Mouse (Mus musculus): ENCODE data around the gene Pdlim7. TPM values are rescaled to one million over a fixed set of nuclear protein-coding genes. Genes with fewer than 3 reads are reported as not detected.

Gene Pdlim7
- polyA plus RNA-seq, 1 experiment: 1.9 TPM

GRCm38 (mm10) chr13:55495702-55496101, 17.8 kb downstream of the Pdlim7 start:
- TF ChIP-seq TAL1 (IDR thresholded peaks at IDR 0.05; ENCODE audit: low read length): no peak
- no peak for TF ChIP-seq GATA1 (IDR thresholded peaks at IDR 0.05; ENCODE audit: low read length)
- no peaks in the 10 kb centered on the region; the same call in 1 of the 2 replicates for H3K4me1 ChIP-seq (ENCODE audit: control insufficient read depth)
- no peak overlapping the region for H3K4me3 ChIP-seq (replicated peaks)
- no peaks in the 10 kb centered on the region for H3K9me3 ChIP-seq (ENCODE audit: control insufficient read depth, low read length)
- peaks cover 44% of the 10 kb centered on the region for H3K27me3 ChIP-seq (ENCODE audit: control insufficient read depth)
- H3K36me3 ChIP-seq (ENCODE audit: control insufficient read depth): peaks cover 3% of the 10 kb centered on the region; the same call in 1 of the 2 replicates

- H3K36me3 ChIP-seq (ENCODE audit: control insufficient read depth): peaks cover 3% of the 10 kb centered on the region; the same call in 1 of the 2 replicates
- H3K27me3 ChIP-seq (ENCODE audit: control insufficient read depth): peaks cover 44% of the 10 kb centered on the region
- no peaks in the 10 kb centered on the region; the same call in 1 of the 2 replicates for H3K4me1 ChIP-seq (ENCODE audit: control insufficient read depth)
Observed at GRCm38 (mm10) chr13:55494883-55495621, 18.4 kb downstream of the Pdlim7 start.

GRCm38 (mm10) chr13:55494257-55494656, 19.2 kb downstream of the Pdlim7 start:
- Histone ChIP-seq H3K27me3 (ENCODE audit: control insufficient read depth) (peaks cover 51% of the 10 kb centered on the region), H3K4me1 (ENCODE audit: control insufficient read depth) (no peaks in the 10 kb centered on the region; the same call in 1 of the 2 replicates), H3K36me3 (ENCODE audit: control insufficient read depth) (peaks cover 3% of the 10 kb centered on the region; the same call in 1 of the 2 replicates), H3K4me3 (replicated peaks) (no peak overlapping the region), H3K9me3 (ENCODE audit: control insufficient read depth, low read length) (no peaks in the 10 kb centered on the region)
- no peak for TF ChIP-seq GATA1 (IDR thresholded peaks at IDR 0.05; ENCODE audit: low read length)
- TF ChIP-seq TAL1 (IDR thresholded peaks at IDR 0.05; ENCODE audit: low read length): no peak

More at GRCm38 (mm10) chr13:55494883-55495621, 18.4 kb downstream of the Pdlim7 start:
- TF ChIP-seq GATA1 (IDR thresholded peaks at IDR 0.05; ENCODE audit: low read length): no peak
- TF ChIP-seq TAL1 (IDR thresholded peaks at IDR 0.05; ENCODE audit: low read length): no peak
- no peaks in the 10 kb centered on the region for H3K9me3 ChIP-seq (ENCODE audit: control insufficient read depth, low read length)
- no peak overlapping the region for H3K4me3 ChIP-seq (replicated peaks)

- no peak for TF ChIP-seq TAL1 (IDR thresholded peaks at IDR 0.05; ENCODE audit: low read length)
- TF ChIP-seq GATA1 (IDR thresholded peaks at IDR 0.05; ENCODE audit: low read length): no peak
- Histone ChIP-seq H3K4me1 (ENCODE audit: control insufficient read depth) (peaks cover 6% of the 10 kb centered on the region; the same call in 1 of the 2 replicates), H3K36me3 (ENCODE audit: control insufficient read depth) (no peaks in the 10 kb centered on the region), H3K4me3 (replicated peaks) (peak within 1 kb of the TSS; percentile 48), H3K27me3 (ENCODE audit: control insufficient read depth) (peaks cover 86% of the 10 kb centered on the region), H3K9me3 (ENCODE audit: control insufficient read depth, low read length) (no peaks in the 10 kb centered on the region; the same call in 1 of the 2 replicates)
Observed at GRCm38 (mm10) chr13:55487578-55488498, 25.6 kb downstream of the Pdlim7 start, which contains the start of gene Dbn1. Gene Dbn1, minus strand, starts transcription at chr13:55488111.

GRCm38 (mm10) chr13:55486916-55487577, 26.4 kb downstream of the Pdlim7 start:
- H3K36me3 ChIP-seq (ENCODE audit: control insufficient read depth): no peaks in the 10 kb centered on the region
- H3K4me1 ChIP-seq (ENCODE audit: control insufficient read depth): peaks cover 6% of the 10 kb centered on the region; the same call in 1 of the 2 replicates
- TF ChIP-seq TAL1 (IDR thresholded peaks at IDR 0.05; ENCODE audit: low read length): no peak
- TF ChIP-seq GATA1 (IDR thresholded peaks at IDR 0.05; ENCODE audit: low read length): no peak
- H3K9me3 ChIP-seq (ENCODE audit: control insufficient read depth, low read length): no peaks in the 10 kb centered on the region; the same call in 1 of the 2 replicates
- peak overlapping the region; percentile 48 for H3K4me3 ChIP-seq (replicated peaks)
- H3K27me3 ChIP-seq (ENCODE audit: control insufficient read depth): peaks cover 81% of the 10 kb centered on the region

- no peak for TF ChIP-seq GATA1 (IDR thresholded peaks at IDR 0.05; ENCODE audit: low read length)
- TF ChIP-seq TAL1 (IDR thresholded peaks at IDR 0.05; ENCODE audit: low read length): no peak
- peaks cover 6% of the 10 kb centered on the region; the same call in 1 of the 2 replicates for H3K4me1 ChIP-seq (ENCODE audit: control insufficient read depth)
- H3K27me3 ChIP-seq (ENCODE audit: control insufficient read depth): peaks cover 79% of the 10 kb centered on the region
- no peaks in the 10 kb centered on the region for H3K36me3 ChIP-seq (ENCODE audit: control insufficient read depth)
- H3K9me3 ChIP-seq (ENCODE audit: control insufficient read depth, low read length): no peaks in the 10 kb centered on the region; the same call in 1 of the 2 replicates
- no peak overlapping the region for H3K4me3 ChIP-seq (replicated peaks)
Observed at GRCm38 (mm10) chr13:55486029-55486794, 27.3 kb downstream of the Pdlim7 start.

- peaks cover 74% of the 10 kb centered on the region for H3K27me3 ChIP-seq (ENCODE audit: control insufficient read depth)
- no peaks in the 10 kb centered on the region; the same call in 1 of the 2 replicates for H3K9me3 ChIP-seq (ENCODE audit: control insufficient read depth, low read length)
- no peak overlapping the region for H3K4me3 ChIP-seq (replicated peaks)
- no peaks in the 10 kb centered on the region for H3K36me3 ChIP-seq (ENCODE audit: control insufficient read depth)
- TF ChIP-seq GATA1 (IDR thresholded peaks at IDR 0.05; ENCODE audit: low read length) (no peak), TAL1 (IDR thresholded peaks at IDR 0.05; ENCODE audit: low read length) (no peak)
- H3K4me1 ChIP-seq (ENCODE audit: control insufficient read depth): peaks cover 6% of the 10 kb centered on the region; the same call in 1 of the 2 replicates
Observed at GRCm38 (mm10) chr13:55484520-55485088, 28.9 kb downstream of the Pdlim7 start.

Measured in erythroblast, embryonic 14.5 days (primary cell).